Mouse (Mus musculus): ENCODE measurements around the gene Xrcc4. TPM values are rescaled to one million over a fixed set of nuclear protein-coding genes. Genes with fewer than 3 reads are reported as not detected.
"Not testable (repeated sequence)": the region's sequence is repeated elsewhere in the genome, so short reads cannot be mapped to it uniquely, and the experiment has no call there.

Gene Xrcc4
- polyA plus RNA-seq (2012; fragmentation: generic; extraction: Trizol): 6.0 TPM
- long read RNA-seq, experiment 1, transcript Xrcc4-201 (8 exons, 1,540 nt): major isoform, 23 of 27 reads
- long read RNA-seq, experiment 1, partial matches to known transcripts: 2 of 27 reads
- long read RNA-seq, experiment 1, other reads (novel, unspliced or antisense): 2 of 27 reads
- long read RNA-seq, experiment 2, transcript Xrcc4-201 (8 exons, 1,540 nt): major isoform, 52 of 62 reads
- long read RNA-seq, experiment 2, partial matches to known transcripts: 1 of 62 reads
- long read RNA-seq, experiment 2, other reads (novel, unspliced or antisense): 9 of 62 reads

GRCm38 (mm10) chr13:90088962-90089824 lies at the start of gene Xrcc4, which contains the start of gene Tmem167:
Gene Xrcc4 (minus strand): TSS chr13:90089608.
Gene Tmem167 (plus strand): TSS chr13:90089123.
- peak within 1 kb of the TSS; percentile 71 for H3ac ChIP-seq (ENCODE audit: control insufficient read depth, insufficient read length, low read depth)
- peak within 1 kb of the TSS; percentile 85 for H3K4me3 ChIP-seq (ENCODE audit: insufficient read depth, poor library complexity, severe bottlenecking)

GRCm38 (mm10) chr13:90136156-90136910 lies 46.9 kb upstream of the Xrcc4 start:
- no peaks in the 10 kb centered on the region for H3K27me3 ChIP-seq (ENCODE audit: control insufficient read depth, insufficient read depth, insufficient read length)
- H3K4me3 ChIP-seq (ENCODE audit: insufficient read depth, poor library complexity, severe bottlenecking): no peak overlapping the region
- no peak for TF ChIP-seq FOSL1 (IDR thresholded peaks at IDR 0.05; ENCODE audit: insufficient read depth, low read length, poor library complexity, severe bottlenecking)
- no peak for TF ChIP-seq MAX (IDR thresholded peaks at IDR 0.05)
- TF ChIP-seq MYOD1 (IDR thresholded peaks at IDR 0.05; ENCODE audit: control insufficient read depth, insufficient read length, low read depth): no peak
- no peak for TF ChIP-seq USF1 (IDR thresholded peaks at IDR 0.05; ENCODE audit: low read depth)
- TF ChIP-seq CTCF (IDR thresholded peaks at IDR 0.05; ENCODE audit: control insufficient read depth, insufficient read depth, insufficient read length): no peak
- TF ChIP-seq CEBPB (IDR thresholded peaks at IDR 0.05; ENCODE audit: low read depth): no peak
- no peak for TF ChIP-seq MYOG (IDR thresholded peaks at IDR 0.05; ENCODE audit: control insufficient read depth, extremely low read depth, insufficient read length)
- no peak overlapping the region for H3ac ChIP-seq (ENCODE audit: control insufficient read depth, insufficient read length, low read depth)
- H3K79me2 ChIP-seq (ENCODE audit: control insufficient read depth, insufficient read depth): no peaks in the 10 kb centered on the region
- no peaks in the 10 kb centered on the region for H3K36me3 ChIP-seq (ENCODE audit: control insufficient read depth, insufficient read depth)
- no peaks in the 10 kb centered on the region for H3K79me3 ChIP-seq (ENCODE audit: low read depth)

More at GRCm38 (mm10) chr13:90088962-90089824, at the start of gene Xrcc4, which contains the start of gene Tmem167:
- no peak for TF ChIP-seq MYOG (IDR thresholded peaks at IDR 0.05; ENCODE audit: control insufficient read depth, extremely low read depth, insufficient read length)
- Histone ChIP-seq H3K79me2 (ENCODE audit: control insufficient read depth, insufficient read depth) (peaks cover 46% of the 10 kb centered on the region), H3K36me3 (ENCODE audit: control insufficient read depth, insufficient read depth) (peaks cover 10% of the 10 kb centered on the region), H3K79me3 (ENCODE audit: low read depth) (peaks cover 44% of the 10 kb centered on the region), H3K27me3 (ENCODE audit: control insufficient read depth, insufficient read depth, insufficient read length) (no peaks in the 10 kb centered on the region)

GRCm38 (mm10) chr13:90111681-90112080 lies 22.3 kb upstream of the Xrcc4 start:
- H3K27me3 ChIP-seq (ENCODE audit: control insufficient read depth, insufficient read depth, insufficient read length): no peaks in the 10 kb centered on the region
- H3K36me3 ChIP-seq (ENCODE audit: control insufficient read depth, insufficient read depth): peaks cover 5% of the 10 kb centered on the region
- H3K79me3 ChIP-seq (ENCODE audit: low read depth): no peaks in the 10 kb centered on the region
- TF ChIP-seq CTCF (IDR thresholded peaks at IDR 0.05; ENCODE audit: control insufficient read depth, insufficient read depth, insufficient read length) (no peak), MYOG (IDR thresholded peaks at IDR 0.05; ENCODE audit: control insufficient read depth, extremely low read depth, insufficient read length) (no peak), USF1 (IDR thresholded peaks at IDR 0.05; ENCODE audit: low read depth) (no peak), CEBPB (IDR thresholded peaks at IDR 0.05; ENCODE audit: low read depth) (no peak), MYOD1 (IDR thresholded peaks at IDR 0.05; ENCODE audit: control insufficient read depth, insufficient read length, low read depth) (no peak), MAX (IDR thresholded peaks at IDR 0.05) (no peak), FOSL1 (IDR thresholded peaks at IDR 0.05; ENCODE audit: insufficient read depth, low read length, poor library complexity, severe bottlenecking) (no peak)
- H3K4me3 ChIP-seq (ENCODE audit: insufficient read depth, poor library complexity, severe bottlenecking): no peak overlapping the region
- no peaks in the 10 kb centered on the region for H3K79me2 ChIP-seq (ENCODE audit: control insufficient read depth, insufficient read depth)
- no peak overlapping the region for H3ac ChIP-seq (ENCODE audit: control insufficient read depth, insufficient read length, low read depth)

- H3K27me3 ChIP-seq (ENCODE audit: control insufficient read depth, insufficient read depth, insufficient read length); H3K79me3 ChIP-seq (ENCODE audit: low read depth); H3K4me3 ChIP-seq (ENCODE audit: insufficient read depth, poor library complexity, severe bottlenecking); H3ac ChIP-seq (ENCODE audit: control insufficient read depth, insufficient read length, low read depth); H3K79me2 ChIP-seq (ENCODE audit: control insufficient read depth, insufficient read depth): not testable (repeated sequence)
- H3K36me3 ChIP-seq (ENCODE audit: control insufficient read depth, insufficient read depth): peaks cover 34% of the 10 kb centered on the region
These were observed 19.3 kb upstream of the Xrcc4 start for GRCm38 (mm10) chr13:90108746-90109145.

- Histone ChIP-seq H3K36me3 (ENCODE audit: control insufficient read depth, insufficient read depth) (peaks cover 60% of the 10 kb centered on the region), H3K79me2 (ENCODE audit: control insufficient read depth, insufficient read depth) (no peaks in the 10 kb centered on the region)
- TF ChIP-seq MAX (IDR thresholded peaks at IDR 0.05) (no peak), CTCF (IDR thresholded peaks at IDR 0.05; ENCODE audit: control insufficient read depth, insufficient read depth, insufficient read length) (no peak), MYOG (IDR thresholded peaks at IDR 0.05; ENCODE audit: control insufficient read depth, extremely low read depth, insufficient read length) (no peak), USF1 (IDR thresholded peaks at IDR 0.05; ENCODE audit: low read depth) (no peak), MYOD1 (IDR thresholded peaks at IDR 0.05; ENCODE audit: control insufficient read depth, insufficient read length, low read depth) (no peak), CEBPB (IDR thresholded peaks at IDR 0.05; ENCODE audit: low read depth) (no peak), FOSL1 (IDR thresholded peaks at IDR 0.05; ENCODE audit: insufficient read depth, low read length, poor library complexity, severe bottlenecking) (no peak)
These were observed 16.7 kb upstream of the Xrcc4 start for GRCm38 (mm10) chr13:90106139-90106538.

More at GRCm38 (mm10) chr13:90106139-90106538, 16.7 kb upstream of the Xrcc4 start:
- Histone ChIP-seq H3K27me3 (ENCODE audit: control insufficient read depth, insufficient read depth, insufficient read length) (no peaks in the 10 kb centered on the region), H3K79me3 (ENCODE audit: low read depth) (no peaks in the 10 kb centered on the region), H3K4me3 (ENCODE audit: insufficient read depth, poor library complexity, severe bottlenecking) (no peak overlapping the region), H3ac (ENCODE audit: control insufficient read depth, insufficient read length, low read depth) (no peak overlapping the region)

All from C2C12 (cell line).